Mouse (Mus musculus) left cerebral cortex, adult 11 months (tissue): ENCODE data around the gene Filip1.

Experiments
- DNase-seq: peaks from one replicate; pipeline ENCODE4 v3.0.0; 2022; ENCODE audit warnings: low spot score

Gene Filip1

DNA sequence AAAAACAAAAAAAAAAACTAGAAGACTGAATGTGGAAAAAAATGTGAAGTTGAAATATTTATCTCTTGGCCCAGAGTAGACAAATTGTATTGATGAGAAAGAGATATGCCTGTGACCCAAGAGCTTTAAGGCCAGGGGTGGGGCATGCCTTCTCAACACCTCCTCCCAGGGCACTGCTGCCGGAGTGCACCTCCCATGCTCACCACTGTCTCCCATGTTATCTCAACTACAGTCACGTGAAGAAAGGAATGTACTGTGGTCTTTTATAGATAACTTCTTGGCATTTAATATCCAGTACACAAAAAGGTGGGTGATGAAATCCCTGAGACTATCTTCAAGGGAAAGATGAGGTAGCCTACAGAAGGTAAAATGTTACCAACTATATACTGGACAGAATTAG lies 64.7 kb downstream of the Filip1 start:
- no peak for DNase-seq

DNA sequence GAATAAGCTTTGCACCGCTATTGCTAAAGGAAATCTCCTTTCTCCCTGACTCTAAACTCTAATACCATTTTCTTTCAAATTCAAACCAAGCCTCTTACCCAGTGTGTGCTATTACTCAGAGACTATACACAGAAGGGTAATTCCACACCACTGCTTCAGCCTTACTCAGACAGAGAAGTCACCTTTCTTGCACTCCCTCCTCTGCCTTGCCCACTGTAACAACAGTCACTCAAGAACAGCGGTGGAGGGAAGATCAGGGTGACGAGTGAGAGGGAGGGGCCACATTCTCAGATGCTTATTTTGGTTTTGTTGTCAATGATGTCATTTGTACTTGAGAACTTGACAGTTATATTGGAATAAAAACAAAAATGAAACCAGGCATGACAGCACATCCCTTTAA lies 65.2 kb downstream of the Filip1 start:
- no peak for DNase-seq

- no peak for DNase-seq
These were observed 67.8 kb downstream of the Filip1 start for GRCm38 (mm10) chr9:79944872-79945271.

GRCm38 (mm10) chr9:79943986-79944385 lies 68.7 kb downstream of the Filip1 start:
- no peak for DNase-seq

DNA sequence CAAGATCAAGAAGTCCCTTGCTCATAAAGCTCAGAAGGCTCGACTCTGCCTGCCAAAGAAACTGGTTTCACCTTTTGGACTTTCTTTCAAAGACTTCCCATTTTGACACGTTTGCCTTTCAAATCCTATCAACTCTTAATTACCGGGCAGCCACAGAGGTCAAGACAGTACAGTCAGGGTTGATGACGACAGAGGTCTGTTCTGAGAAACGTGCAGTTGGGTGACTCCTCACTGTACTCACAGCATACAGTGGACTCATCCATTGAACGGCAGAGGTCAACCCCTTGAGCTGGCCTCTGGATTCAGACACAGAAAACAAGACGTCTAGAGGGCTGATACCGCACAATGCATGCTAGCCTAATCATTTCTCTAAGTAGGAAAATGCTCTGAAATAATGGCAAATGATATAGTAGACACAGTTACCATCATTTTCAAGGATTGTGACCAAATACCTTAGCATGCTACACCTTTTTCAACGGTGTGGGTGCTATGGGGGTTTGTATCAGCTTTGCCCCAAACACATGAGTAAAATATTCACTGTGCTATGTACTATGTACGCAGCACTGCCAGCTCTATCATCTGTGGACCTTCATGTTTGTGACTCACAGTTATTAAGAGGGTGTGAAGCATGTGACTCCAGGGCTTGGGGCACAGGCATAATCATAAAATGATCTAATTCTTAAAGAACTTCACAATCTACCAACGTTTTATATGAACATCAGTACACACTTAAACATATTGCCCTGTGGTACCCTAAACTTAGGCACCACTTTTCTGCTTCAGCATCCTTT lies 74.0 kb downstream of the Filip1 start:
- DNase-seq: no peak

- DNase-seq: no peak
These were observed 75.1 kb downstream of the Filip1 start for GRCm38 (mm10) chr9:79937570-79937969.

GRCm38 (mm10) chr9:79932578-79932977 lies 80.1 kb downstream of the Filip1 start:
- no peak for DNase-seq

DNA sequence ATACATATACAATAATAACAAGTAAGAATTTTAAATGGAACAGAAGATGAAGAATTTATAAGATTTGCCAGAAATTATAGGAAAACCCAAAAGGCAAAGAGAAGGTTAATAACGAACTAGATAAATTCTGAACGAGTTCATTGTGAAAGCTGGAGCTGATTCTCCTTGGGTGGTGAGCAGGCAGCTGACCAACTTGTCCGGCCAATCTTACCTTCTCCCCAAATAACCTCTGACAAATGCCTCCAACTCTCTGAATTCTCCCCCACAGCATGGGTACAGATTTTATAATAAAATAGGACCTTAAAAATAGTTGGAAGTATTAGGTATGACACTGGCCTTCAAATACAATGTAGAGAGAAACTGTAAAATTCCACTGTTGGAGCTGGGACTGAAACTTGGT lies 84.6 kb downstream of the Filip1 start:
- no peak for DNase-seq

- no peak for DNase-seq
These were observed 85.3 kb downstream of the Filip1 start for GRCm38 (mm10) chr9:79927156-79927870.

DNA sequence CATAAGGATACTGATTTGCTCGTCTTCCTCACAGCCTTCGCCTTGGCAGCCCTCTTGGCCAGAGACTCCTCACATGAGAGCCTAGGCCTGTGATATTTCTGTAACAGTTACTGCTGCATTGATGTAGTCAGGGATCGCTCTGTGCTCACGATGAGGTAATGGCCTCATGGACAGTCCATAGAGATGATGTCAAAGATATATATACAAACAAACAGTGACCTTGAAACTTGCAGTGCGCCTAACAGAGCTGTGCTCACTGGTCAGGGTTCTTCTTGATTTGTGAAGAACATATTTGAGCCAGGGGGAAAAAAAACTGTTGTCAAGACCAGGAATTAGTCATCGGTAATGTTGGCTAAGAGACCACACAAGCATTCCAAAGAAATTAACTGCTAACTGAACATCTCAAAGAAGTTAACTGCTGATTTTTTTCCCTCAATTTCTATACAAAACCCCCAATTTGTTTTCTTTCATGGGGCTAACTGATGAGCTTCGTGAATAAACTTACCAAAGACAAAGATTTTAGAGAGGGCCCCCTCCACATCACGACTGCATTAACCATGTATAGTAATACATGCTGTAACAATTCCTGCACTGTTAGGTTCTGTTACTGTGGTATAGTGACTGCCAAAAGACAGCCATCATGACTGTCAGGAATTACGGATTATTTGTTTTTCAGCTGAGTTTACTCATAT lies 86.0 kb downstream of the Filip1 start:
- DNase-seq: no peak

DNA sequence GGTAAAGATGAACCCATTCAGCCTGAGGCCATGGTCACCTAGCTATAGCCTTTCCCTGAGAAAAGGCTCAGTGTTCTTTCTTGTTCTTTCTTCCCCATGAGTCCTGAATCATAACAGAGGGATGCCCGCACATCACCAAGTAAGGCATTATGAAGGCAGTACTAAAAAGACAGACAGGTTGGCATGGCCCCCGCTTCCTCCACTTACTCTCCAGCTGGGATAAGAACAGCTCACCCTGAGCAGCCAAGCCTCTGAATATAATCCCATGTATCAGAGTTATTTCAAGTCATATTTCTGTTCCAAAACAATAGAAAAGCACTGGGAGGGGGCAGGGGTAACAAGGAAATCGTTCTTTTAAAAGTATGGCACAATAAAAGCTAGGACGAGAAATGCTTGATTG lies 86.7 kb downstream of the Filip1 start:
- no peak for DNase-seq

DNA sequence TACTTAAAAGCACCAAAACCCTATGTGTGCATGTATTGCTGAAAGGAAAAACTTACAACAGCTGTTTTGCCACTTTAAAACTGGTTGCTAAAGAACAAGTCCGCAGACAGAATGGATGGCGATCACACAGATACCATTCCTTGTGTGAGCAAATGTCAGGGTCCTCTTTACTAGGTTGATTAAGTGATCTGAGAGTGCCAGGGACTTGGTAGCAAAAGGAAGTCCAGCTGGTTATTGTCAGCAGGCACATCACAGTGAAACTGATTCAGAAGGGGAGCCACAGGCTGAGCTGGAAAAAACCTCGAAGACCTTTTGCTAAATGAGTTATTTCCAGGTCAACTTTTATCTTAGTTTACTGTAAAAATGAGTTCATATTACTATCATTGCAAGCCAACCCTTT lies 89.4 kb downstream of the Filip1 start:
- no peak for DNase-seq

DNA sequence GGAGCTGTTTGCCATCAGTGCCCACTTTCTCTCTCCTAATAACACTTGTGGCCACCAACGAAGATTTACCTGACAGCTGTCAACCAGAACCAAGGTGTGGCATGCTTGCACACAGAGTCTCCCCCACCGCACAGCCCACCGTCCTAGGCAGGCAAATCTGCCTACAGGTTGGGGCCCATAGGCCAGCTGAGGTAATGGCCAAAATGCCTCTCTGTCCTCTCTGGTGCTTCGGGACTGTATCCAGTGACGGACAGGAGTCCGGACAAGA lies 90.2 kb downstream of the Filip1 start:
- DNase-seq: no peak

GRCm38 (mm10) chr9:79921701-79922492 lies 90.8 kb downstream of the Filip1 start:
- DNase-seq: no peak

DNA sequence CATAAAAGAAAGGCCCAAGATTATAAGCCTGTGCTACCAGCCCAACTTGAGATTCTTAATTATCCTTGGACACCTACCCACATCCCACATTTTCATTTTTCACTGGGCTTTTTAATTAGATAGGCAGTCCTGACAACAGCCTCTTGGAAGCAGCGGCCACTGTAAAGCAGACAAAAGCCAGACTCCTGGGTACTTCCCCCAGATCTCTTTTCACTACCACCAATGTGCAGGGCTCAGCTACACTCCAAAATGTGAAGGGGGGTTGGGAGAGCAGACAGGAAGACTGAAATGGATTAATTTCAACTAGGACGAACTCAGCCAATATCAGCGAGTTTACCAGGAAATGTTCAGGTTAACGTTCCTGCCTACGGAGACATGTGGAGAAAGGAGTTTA lies 92.1 kb downstream of the Filip1 start:
- DNase-seq: no peak

DNA sequence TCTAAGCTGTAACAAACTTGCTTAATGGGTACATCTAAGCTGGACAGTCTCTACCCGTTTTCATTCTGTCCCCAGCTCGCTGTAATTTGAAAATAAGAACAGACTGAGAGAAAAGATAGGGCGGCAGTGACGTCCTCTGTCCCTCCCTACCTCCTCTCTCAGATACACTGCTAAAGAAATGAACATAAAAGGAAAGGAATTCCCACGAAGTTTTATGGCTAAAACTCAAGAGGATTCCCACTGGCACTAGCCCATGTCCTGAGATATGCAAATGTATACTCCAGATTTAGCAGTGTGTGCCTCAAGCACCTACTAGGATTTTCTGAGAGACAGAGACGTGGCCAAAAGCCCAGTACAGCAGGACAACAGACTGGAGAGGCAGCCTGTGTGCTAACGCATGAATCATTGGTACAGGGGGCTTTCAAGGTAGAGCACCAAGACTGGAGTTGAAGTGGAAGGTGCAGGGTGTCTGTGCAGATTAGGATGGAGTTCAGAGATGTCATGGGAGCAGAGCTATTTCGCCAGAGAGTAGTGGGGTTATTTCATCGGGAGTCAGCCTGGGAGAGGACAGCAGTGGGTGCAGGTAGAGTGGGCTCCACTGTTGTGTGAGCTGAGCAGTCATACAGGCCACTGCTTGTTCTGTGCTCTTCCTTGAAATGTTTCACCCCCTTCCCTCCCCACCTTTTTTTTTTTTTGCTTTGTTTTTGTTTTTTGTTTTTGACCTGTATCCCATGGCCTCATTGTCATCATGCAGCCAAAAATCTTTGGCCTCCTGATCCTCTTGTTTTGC lies 92.7 kb downstream of the Filip1 start:
- no peak for DNase-seq

DNA sequence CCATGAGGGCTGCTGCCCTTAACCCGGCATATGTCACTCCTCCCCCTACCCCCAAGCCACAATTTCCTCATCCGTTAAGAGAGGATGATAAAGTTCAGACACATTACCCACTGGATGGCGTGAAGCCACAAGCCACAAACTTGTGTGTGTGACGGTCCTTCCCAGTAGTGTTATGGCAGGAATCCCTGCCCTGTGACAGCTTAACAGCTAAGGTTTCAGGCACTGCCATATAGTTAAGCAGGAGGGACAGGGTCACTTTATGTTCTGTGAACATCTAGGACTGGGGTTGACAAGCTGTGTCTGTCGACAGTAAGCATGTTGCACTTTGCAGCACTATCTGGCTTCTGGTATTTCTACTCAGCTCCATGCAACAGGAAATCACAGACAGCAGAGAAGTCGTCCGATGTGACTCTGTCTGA lies 93.3 kb downstream of the Filip1 start:
- no peak for DNase-seq

GRCm38 (mm10) chr9:79918325-79919117 lies 94.1 kb downstream of the Filip1 start:
- DNase-seq: no peak

- DNase-seq: no peak
These were observed 98.4 kb downstream of the Filip1 start for GRCm38 (mm10) chr9:79914276-79914675.

DNA sequence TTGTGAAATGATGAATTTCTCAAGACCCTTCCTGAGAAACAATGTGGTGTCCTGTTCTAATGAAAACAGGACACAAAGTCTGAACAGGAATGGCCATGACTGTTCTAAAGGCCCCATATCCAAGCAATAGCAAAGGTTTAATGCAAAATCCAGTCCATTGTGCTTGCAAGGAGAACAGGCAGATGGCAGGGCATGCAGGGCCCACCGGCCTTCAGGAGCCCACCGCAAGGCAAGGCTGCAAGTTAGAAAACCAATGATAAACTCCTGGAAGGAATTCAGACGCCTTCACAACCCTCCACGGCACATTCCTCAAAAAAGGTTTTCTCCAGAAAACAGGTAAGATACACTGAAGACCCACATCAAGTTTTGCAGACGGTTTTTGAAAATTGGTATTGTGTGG lies 99.7 kb downstream of the Filip1 start:
- no peak for DNase-seq

- no peak for DNase-seq
These were observed 102.5 kb downstream of the Filip1 start for GRCm38 (mm10) chr9:79910166-79910565.
